Mouse (Mus musculus) adrenal gland, postnatal 14 days (tissue): Measurements from ENCODE around the gene Tekt2. TPM values are rescaled to one million over a fixed set of nuclear protein-coding genes. Genes with fewer than 3 reads are reported as not detected.

ENCODE experiments used
- total RNA-seq: library from RNA; stranded (reverse); gene quantifications from 2 replicates; pipeline ENCODE4 v1.2.3, GENCODE M21; 2021

Gene Tekt2
- total RNA-seq, 1 experiment from 2014 or later, result 2.4 TPM

Other genes with a start within 250 kb of the Tekt2 start
- 17.9 and 20.6 TPM in 2 replicates for gene Lsm10, start 229.1 kb downstream of the Tekt2 start, total RNA-seq
- 39.2 and 48.2 TPM in 2 replicates for gene Stk40, start 221.7 kb downstream of the Tekt2 start, total RNA-seq
- gene Eva1b, start 177.9 kb downstream of the Tekt2 start, total RNA-seq, result 27.6 and 32.3 TPM in 2 replicates
- 3.7 and 4.8 TPM in 2 replicates for gene Sh3d21, start 162.2 kb downstream of the Tekt2 start, total RNA-seq
- 190 and 212 TPM in 2 replicates for gene Thrap3, start 122.9 kb downstream of the Tekt2 start, total RNA-seq
- gene Map7d1, start 69.3 kb downstream of the Tekt2 start, total RNA-seq, result 53.4 and 67.3 TPM in 2 replicates
- 70.8 and 75.6 TPM in 2 replicates for gene Trappc3, start 63.4 kb downstream of the Tekt2 start, total RNA-seq
- 2.9 and 3.1 TPM in 2 replicates for gene Col8a2, start 38.9 kb downstream of the Tekt2 start, total RNA-seq
- gene Adprhl2, start 4.0 kb downstream of the Tekt2 start, total RNA-seq, result 27.3 and 34.9 TPM in 2 replicates
- 19.3 and 20.8 TPM in 2 replicates for gene Ago3, start 103.9 kb upstream of the Tekt2 start, total RNA-seq
- 27.5 and 29.3 TPM in 2 replicates for gene Ago1, start 142.9 kb upstream of the Tekt2 start, total RNA-seq
- gene Ago4, start 207.8 kb upstream of the Tekt2 start, total RNA-seq, result 4.3 and 5.9 TPM in 2 replicates
- gene Clspn, start 231.2 kb upstream of the Tekt2 start, total RNA-seq, result 10.2 and 11.3 TPM in 2 replicates